Mouse (Mus musculus): ENCODE data around the gene Trpm5.

Gene Trpm5

DNA sequence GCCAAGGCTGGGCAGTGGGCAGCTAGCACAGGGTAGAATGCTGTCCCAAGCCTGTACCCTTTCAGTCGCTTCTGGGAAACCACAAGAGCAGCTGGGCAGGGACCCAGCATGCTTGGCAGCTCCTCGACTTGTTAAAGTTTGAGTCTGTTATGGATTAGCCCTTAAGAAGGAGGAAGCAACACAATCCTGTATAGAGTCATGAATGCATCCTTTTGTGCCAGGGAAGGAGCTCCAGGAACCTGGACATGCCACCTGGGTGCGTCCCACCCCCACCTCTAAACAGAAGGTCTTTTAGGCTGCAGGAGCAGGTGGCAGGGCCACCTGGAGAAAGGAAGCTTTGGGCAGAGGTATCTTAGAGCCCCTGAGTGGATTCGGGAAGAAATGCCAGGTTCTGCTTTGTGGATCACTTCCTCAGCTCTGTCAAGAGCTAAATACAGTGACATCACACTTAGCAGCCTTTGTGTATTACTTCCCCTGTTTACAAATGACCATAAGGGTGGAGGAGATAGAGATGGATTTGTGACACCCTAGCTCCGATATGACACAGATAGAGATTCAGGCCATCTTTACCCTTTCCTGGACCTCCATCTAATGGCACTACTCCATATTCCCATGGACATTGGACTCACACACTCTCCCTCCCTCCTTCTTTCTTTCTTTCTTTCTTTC lies 35.1 kb downstream of the Trpm5 start:
- in situ Hi-C loops (cut with MboI): no loop called here

DNA sequence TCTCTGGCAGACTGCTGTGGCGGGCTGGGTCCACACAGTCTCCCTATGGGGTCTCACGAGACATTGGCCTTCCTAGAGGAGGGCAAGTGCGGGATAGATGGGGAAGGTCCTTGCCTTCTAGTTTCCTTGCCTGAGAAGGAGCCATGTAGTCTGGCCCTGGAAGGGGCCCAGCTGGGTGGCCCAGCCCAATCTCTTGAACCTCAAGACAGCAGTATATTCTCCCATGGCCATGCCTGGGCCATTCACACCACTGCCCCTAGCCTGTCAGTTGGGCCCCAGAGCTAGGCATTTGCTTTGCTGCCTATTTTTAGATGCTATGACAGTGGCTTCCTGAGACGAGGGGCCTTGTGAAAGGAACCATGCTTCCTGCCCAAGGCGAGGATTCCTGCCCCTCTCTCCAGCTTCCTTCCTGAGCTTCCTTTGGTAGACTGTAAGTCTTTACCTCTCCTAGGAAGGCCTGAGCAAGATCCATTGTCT lies 36.2 kb downstream of the Trpm5 start:
- in situ Hi-C loops (cut with MboI): no loop called here

GRCm38 (mm10) chr7:143057667-143058220 lies 36.7 kb downstream of the Trpm5 start:
- in situ Hi-C loops (cut with MboI): no loop called here

DNA sequence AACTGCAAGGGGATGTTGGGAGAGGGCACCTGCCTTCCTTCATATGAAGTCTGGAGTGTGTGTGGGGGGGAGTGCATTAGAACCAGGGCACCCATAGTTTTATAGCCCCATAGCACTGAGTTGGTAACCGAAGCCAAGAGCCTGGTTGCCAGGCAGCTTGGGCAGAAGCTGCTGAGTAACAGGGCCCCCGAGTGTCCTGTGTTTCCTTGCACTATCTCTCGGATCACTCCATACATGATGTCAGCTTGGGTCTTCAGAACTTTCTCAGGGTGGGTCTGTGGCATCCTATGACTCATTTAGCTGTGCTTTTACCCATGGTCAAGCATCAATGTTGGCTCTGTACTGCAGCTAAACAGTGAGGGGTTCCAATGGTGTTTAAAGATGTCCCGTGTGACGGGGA lies 37.4 kb downstream of the Trpm5 start:
- in situ Hi-C loops (cut with MboI): no loop called here

- in situ Hi-C loops (cut with MboI): no loop called here
Measured at GRCm38 (mm10) chr7:143055499-143056186, 38.8 kb downstream of the Trpm5 start.

- in situ Hi-C loops (cut with MboI): no loop called here
Measured at GRCm38 (mm10) chr7:143055001-143055400, 39.4 kb downstream of the Trpm5 start.

- in situ Hi-C loops (cut with MboI): no loop called here
Measured at GRCm38 (mm10) chr7:143054612-143054965, 39.9 kb downstream of the Trpm5 start.

DNA sequence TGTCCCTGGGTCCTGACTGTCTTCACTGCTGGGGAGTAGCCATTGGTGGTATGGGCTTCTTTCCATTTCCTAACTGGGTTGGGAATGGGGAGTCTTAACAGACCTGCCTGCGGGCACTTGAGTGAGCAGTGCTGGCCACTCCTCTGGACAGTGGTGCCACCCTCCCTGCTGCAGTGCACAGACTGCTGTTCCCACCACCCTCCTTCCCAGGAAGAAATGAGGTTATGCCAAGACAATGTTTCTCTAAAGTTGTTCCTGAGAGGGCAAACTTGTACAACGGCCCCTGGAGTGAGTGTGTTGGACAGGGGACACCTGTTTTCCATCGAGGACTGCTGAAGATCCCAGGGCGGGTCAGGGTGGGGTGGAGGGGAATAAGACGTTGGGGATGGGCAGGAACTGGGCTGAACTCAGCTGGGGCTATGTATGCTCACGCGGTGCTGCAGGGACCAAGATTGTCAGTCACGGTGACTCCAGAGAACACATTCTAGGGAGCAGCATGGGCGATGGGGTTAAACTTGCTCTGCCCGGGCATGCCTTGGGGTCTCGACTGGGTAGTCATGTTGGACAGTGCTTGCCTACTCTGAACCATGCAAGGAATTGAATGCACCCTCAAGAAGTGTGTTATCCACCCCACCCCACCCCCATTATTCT lies 40.4 kb downstream of the Trpm5 start:
- in situ Hi-C loops (cut with MboI): no loop called here

DNA sequence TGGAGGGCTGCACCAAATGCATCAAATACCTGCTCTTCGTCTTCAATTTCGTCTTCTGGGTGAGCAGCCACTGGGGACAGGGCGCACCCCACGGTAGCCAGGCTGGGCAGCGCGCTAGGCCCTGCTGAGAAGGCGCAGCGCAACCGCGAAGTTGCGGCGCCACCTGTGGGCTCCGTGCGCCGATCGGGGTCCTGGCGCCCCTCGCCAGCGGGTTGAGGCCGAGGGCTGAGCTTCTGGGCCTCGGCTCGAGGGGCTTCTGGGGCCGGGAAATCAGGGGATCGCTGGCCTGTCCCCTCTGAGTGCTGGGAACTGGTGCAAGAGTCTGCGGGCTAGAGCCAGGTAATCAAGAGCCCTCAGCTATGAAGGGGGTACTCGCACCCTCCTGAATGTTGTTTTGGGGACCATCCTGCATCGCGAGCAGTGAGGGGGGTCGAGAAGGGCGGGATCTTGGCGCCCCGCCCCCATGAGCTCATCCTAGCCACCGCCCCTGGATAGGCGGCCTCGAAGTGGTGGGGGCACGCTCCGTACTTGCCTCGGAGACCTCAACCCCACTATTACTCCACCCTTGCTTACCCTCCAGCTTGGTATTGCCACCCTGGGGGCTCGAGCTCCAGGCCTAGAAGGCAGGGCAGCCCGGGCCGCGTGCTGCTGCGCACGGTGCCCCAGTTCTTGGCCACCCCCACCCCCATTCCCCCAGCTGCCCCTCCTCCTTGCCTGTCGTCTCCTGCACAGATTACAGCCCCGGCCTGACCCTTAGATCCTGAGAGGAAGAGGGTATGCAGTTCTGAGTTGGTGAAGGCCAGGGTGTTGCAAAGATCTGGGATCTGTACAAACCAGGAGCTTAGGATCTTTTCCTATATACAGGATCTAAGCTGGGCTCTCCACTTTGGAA lies 41.2 kb downstream of the Trpm5 start:
- in situ Hi-C loops (cut with MboI): no loop called here

DNA sequence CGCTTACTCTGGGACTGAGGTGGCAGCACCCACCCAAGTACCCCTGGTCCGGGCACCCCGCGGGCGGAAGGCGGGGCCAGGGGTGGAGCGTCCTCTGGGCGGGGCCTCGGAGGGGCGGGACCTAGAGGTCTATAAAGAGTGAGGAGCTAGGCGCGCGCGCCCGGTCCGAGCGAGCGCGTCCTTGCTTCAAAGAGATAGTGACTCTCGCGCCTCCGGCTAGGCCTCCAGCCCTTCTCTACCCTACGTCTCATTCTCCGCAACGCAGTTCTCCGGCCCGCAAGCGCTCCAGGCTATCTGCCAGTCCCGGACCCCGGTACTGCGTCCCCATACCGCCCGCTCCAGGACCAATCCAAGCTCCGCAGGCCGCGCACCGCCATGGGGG lies 41.8 kb downstream of the Trpm5 start, which contains the start of gene Cd81:
Gene Cd81, plus strand, starts transcription at position 114 of the 382 bp plus-strand sequence.
- in situ Hi-C loops (cut with MboI): no loop called here

- in situ Hi-C loops (cut with MboI): no loop called here
Measured at GRCm38 (mm10) chr7:143051316-143051715, 43.1 kb downstream of the Trpm5 start.

DNA sequence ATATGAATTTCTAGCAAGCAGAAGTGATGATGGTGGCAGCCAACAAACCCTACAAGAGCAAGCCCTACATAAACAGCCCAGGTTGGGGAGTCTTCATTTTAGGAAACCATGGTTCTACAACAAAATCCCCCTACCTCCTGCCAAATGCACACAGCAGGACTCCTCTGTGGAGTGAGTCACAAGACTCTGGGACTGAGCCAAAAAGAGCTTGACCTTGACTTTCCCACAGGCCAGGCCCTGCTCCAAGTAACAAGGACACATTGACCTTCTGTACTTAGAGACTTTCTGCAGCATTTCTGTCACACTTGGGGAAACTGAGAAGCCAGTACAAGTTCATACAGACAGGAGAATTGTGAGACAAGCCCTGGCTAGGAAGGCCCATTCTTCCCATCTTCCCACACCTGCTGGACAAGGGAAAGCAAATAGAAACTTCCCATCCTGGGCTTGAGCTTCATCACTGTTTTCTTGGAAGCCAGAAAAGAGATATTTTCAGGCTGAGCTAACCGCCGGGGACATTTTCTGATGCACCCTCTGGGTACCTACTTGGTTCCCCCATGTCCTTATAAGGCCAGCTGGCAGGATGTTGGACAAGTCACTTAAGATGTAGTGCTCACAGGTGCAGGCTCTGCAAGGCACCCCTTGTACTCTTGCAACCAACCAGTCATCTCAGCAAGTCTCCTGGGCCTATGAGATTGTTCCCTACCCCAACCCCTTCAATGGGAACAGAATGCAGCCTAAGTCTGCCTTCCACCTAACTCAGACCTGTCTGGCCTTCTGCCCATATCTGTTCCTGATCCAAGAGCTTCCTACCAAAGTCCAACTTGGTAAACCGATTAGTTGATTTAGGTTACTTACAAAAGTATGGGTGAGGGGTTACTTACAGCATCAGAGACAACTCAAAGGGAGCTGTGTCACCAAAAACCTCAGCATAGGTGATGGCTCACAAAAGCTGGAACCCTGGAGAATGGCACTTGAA lies 44.3 kb downstream of the Trpm5 start:
- in situ Hi-C loops (cut with MboI): no loop called here

DNA sequence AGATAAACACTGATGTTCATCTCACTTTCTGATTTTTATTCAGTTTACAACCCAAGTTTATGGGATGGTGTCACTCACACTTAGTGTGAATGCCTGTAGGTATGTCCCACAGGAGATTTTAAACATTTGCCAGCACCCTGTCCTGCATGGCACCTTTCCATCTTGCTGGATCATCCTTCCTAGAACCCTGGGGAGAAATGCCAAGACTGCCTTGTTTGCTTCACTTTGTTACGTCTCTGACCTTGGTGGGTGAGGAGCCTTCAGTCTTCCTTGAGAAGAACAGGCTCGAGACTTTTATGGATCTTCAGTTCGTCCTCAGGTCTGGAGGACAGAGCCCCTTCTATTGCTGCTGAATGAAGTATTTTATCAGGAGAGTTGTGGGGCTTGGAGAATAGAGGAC lies 45.1 kb downstream of the Trpm5 start:
- in situ Hi-C loops (cut with MboI): no loop called here

DNA sequence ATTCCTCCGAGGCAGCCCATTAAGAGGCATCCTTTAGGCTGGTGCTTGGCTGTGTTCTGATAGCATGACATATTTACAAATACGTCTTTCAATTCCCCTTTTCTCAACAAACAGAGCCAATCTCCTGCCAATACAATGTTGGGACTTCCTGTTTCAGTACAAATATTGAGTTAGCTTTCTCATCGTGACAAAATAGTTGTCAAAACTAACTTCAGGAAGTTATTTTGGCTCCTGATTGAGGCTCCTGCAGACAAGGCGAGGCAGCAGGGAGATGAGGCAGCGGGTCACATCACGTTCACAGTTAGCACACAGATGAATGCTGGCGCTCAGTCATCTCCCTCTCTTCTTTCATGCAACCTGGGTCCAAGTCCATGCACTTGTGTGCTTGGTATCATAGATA lies 48.1 kb downstream of the Trpm5 start:
- in situ Hi-C loops (cut with MboI): no loop called here

DNA sequence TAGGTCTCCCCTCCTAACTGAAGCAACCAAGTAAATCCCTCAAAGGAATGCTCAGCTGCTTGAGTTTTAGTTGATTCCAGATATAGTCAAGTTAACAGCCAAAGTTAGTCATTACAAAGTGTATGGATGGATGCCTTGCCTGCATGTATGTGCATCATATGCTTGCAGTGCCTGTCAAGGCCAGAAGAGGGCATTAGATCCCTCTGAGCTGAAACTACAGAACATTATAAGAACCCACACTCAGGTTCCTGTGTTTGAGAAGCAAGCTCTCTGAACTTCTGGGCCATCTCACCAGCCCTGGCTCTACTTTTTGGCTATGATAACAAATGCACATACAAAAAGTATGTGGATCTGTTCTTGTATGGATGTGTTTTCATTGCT lies 49.6 kb downstream of the Trpm5 start:
- in situ Hi-C loops (cut with MboI): no loop called here

GRCm38 (mm10) chr7:143044049-143044825 lies 50.2 kb downstream of the Trpm5 start:
- in situ Hi-C loops (cut with MboI): no loop called here

DNA sequence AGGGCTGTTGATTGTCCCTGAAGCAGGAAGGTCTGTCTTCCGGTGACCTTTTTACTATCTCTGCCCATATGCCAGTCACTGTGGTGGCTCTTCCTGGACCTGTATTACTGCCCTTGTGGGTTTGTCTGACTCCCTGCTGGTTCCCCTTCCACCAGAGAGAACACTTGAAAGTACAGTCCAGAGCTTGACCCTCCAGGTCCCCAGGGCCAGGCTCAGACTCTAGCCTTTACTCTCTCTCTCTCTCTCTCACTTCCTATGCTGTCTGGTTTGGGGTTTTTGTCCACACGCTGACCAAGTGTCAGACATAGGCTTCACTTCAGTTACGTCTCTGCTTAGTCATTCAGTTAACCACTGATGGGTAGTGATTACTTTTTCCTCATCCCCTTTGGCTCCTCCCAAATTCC lies 51.5 kb downstream of the Trpm5 start:
- in situ Hi-C loops (cut with MboI): no loop called here

DNA sequence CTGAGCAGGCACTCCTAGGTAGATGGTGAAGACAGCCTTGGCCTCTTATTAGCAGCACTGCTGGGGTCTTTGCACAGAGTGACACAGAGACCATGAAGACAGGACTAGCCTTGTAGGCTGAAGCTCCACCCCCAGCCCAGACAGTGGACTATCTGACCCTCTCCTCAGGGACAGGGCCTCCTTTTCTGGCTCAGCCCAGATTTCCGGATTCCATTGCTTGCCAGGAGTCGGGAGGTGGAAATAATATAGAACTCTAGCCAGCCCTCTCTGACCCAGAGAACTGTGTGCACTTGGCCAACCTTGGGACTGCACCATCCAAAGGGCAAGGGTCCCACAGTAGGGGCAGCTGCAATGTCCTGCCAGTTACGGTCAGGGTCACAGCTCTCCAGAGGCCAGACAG lies 52.4 kb downstream of the Trpm5 start:
- in situ Hi-C loops (cut with MboI): no loop called here

- in situ Hi-C loops (cut with MboI): no loop called here
Measured at GRCm38 (mm10) chr7:143041138-143041822, 53.2 kb downstream of the Trpm5 start.
